Mouse (Mus musculus): Measurements from ENCODE around the gene Afm. TPM values are rescaled to one million over a fixed set of nuclear protein-coding genes. Genes with fewer than 3 reads are reported as not detected.

Afm gene
- polyA plus RNA-seq, 1 experiment from 2014 or later = 34.6 TPM

DNA sequence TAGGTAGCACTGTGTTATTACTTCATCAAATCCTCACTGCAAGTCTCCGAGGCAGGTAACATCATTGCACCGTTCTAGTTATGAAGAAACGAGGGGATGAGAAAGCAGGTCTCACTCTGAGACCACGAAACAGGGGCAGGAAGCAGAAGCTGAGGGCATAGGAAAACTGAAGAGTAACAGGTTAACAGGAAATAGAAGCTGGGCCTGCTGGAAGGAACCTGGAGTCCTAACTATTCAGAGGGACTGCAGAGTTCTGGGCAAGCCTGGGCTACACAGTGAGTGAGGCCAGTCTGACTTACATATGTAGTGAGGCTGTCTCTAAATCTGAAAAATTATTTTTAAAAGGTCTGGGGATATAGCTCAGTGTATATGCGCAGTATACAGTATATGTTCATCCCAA, 69.4 kb downstream of the Afm start:
- Histone ChIP-seq H3K36me3 (ENCODE audit: control insufficient read depth, insufficient read depth) (no peaks in the 10 kb centered on the region), H3K9ac (ENCODE audit: low read depth, low read length) (no peak overlapping the region), H3K4me1 (ENCODE audit: control insufficient read depth, low read depth, low read length) (no peaks in the 10 kb centered on the region), H3K4me3 (ENCODE audit: low read depth, low read length) (no peak overlapping the region), H3K27me3 (ENCODE audit: control insufficient read depth, insufficient read depth, low read depth, low read length) (no peaks in the 10 kb centered on the region), H3K9me3 (replicated peaks; ENCODE audit: control insufficient read depth, low read length) (no peaks in the 10 kb centered on the region), H3K27ac (ENCODE audit: low read length) (no peak overlapping the region), H3K4me2 (ENCODE audit: low read depth, low read length) (no peak overlapping the region)
- no peak for ATAC-seq (ENCODE audit: low read depth)
- 59% methylated on average over 5 of the region's 5 CpGs for WGBS (ENCODE audit: insufficient replicate concordance)

DNA sequence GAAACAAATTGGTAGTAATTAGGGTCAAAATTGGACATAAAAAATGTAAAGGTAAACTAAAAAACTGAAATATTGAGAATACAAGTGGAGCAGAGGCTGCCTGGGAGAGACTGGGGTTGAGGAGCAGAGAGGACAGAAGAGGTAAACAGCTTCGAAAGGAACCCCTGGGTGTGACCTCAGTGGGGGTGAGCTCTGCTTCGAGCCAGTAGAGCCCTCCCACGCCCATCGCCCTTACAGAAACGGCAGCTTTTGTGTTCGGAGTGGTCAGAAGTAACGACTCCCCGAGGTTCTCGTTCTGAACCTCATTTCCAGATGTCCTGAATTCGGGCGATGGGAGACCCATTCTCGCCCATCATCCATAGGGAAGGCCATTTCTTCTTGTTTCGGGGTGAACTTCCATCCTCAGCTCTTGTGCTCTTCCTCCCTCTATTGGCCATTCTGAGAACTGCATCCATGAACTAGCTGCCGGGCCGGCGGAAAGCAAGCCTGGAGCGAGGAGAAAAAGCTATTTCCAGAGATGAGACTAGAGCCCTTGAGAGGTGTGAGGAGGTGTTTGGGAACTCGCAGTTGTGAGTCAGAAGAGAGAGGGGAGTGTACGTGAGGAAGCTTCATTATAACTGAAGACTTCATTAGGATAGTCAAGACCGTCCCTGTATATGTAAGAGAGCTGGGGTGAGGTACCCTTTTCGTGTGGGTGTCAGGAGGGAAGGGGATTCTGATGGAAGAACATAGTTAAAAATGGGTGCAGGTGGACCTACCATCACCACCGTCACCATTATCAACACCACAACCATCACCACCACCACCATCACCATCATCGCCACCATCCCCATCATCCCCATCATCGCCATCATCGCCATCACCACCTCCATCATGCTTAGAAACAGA, 70.2 kb downstream of the Afm start:
- H3K9me3 ChIP-seq (replicated peaks; ENCODE audit: control insufficient read depth, low read length) = no peaks in the 10 kb centered on the region
- peak overlapping the region; percentile 43 for H3K4me3 ChIP-seq (ENCODE audit: low read depth, low read length)
- ATAC-seq (ENCODE audit: low read depth) = no peak; the same call in 1 of the 2 replicates
- H3K4me2 ChIP-seq (ENCODE audit: low read depth, low read length) = peak overlapping the region; percentile 61
- no peaks in the 10 kb centered on the region for H3K4me1 ChIP-seq (ENCODE audit: control insufficient read depth, low read depth, low read length)
- H3K27ac ChIP-seq (ENCODE audit: low read length) = no peak overlapping the region
- no peaks in the 10 kb centered on the region for H3K36me3 ChIP-seq (ENCODE audit: control insufficient read depth, insufficient read depth)
- H3K27me3 ChIP-seq (ENCODE audit: control insufficient read depth, insufficient read depth, low read depth, low read length) = no peaks in the 10 kb centered on the region
- 0 out of 2 replicates have a peak overlapping the region, but pooled peaks have one; percentile 28 for H3K9ac ChIP-seq (ENCODE audit: low read depth, low read length)
- WGBS (ENCODE audit: insufficient replicate concordance) = 24% methylated on average over 25 of the region's 25 CpGs

DNA sequence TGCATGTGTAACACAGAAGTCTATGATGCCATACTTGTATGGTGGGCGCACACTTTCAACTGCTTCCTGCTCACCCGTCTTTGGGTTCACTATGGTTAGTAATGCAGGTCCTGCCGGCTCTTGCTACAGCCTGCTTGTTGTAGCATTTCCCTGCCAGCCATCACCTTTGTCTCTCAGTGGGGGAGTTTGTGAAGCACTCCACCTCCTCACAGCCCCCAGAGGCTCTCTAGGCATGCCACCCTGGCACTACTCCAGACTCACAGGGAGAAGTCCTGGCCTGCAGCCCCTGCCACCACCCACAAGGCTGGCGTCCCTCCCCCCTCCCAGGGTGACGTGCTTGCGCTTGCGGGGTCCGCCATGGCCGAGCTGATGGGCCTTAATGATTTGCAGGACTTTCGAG, 71.9 kb downstream of the Afm start:
- 77% methylated on average over 10 of the region's 10 CpGs for WGBS (ENCODE audit: insufficient replicate concordance)
- no peaks in the 10 kb centered on the region for H3K36me3 ChIP-seq (ENCODE audit: control insufficient read depth, insufficient read depth)
- H3K4me2 ChIP-seq (ENCODE audit: low read depth, low read length) = no peak overlapping the region
- no peak overlapping the region for H3K4me3 ChIP-seq (ENCODE audit: low read depth, low read length)
- no peak for ATAC-seq (ENCODE audit: low read depth)
- H3K9ac ChIP-seq (ENCODE audit: low read depth, low read length) = no peak overlapping the region
- no peak overlapping the region for H3K27ac ChIP-seq (ENCODE audit: low read length)
- no peaks in the 10 kb centered on the region for H3K4me1 ChIP-seq (ENCODE audit: control insufficient read depth, low read depth, low read length)
- H3K27me3 ChIP-seq (ENCODE audit: control insufficient read depth, insufficient read depth, low read depth, low read length) = no peaks in the 10 kb centered on the region
- H3K9me3 ChIP-seq (replicated peaks; ENCODE audit: control insufficient read depth, low read length) = no peaks in the 10 kb centered on the region

DNA sequence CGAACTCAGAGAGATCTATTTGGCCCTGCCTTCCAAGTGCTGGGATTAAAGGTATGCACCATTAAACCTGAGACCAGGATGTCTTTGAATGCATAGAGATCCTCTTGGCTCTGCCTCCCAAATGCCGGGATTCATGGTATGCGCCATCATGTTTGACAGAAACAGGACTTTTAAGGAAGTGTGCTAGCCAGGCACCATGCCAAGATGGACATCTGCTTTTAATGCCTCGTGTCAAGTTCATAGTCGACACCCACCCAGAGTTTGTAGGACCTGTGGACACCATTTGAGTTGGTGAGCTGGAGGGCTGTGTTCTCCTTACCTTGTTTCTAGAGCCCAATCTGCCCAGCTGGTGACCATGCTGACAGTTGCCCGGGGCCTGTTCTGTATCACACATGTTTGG, 73.2 kb downstream of the Afm start:
- no peaks in the 10 kb centered on the region for H3K4me1 ChIP-seq (ENCODE audit: control insufficient read depth, low read depth, low read length)
- no peak overlapping the region for H3K27ac ChIP-seq (ENCODE audit: low read length)
- 72% methylated on average over 6 of the region's 6 CpGs for WGBS (ENCODE audit: insufficient replicate concordance)
- no peak overlapping the region for H3K4me2 ChIP-seq (ENCODE audit: low read depth, low read length)
- H3K27me3 ChIP-seq (ENCODE audit: control insufficient read depth, insufficient read depth, low read depth, low read length) = no peaks in the 10 kb centered on the region
- ATAC-seq (ENCODE audit: low read depth) = no peak
- no peaks in the 10 kb centered on the region for H3K36me3 ChIP-seq (ENCODE audit: control insufficient read depth, insufficient read depth)
- no peaks in the 10 kb centered on the region for H3K9me3 ChIP-seq (replicated peaks; ENCODE audit: control insufficient read depth, low read length)
- H3K4me3 ChIP-seq (ENCODE audit: low read depth, low read length) = no peak overlapping the region
- no peak overlapping the region for H3K9ac ChIP-seq (ENCODE audit: low read depth, low read length)

DNA sequence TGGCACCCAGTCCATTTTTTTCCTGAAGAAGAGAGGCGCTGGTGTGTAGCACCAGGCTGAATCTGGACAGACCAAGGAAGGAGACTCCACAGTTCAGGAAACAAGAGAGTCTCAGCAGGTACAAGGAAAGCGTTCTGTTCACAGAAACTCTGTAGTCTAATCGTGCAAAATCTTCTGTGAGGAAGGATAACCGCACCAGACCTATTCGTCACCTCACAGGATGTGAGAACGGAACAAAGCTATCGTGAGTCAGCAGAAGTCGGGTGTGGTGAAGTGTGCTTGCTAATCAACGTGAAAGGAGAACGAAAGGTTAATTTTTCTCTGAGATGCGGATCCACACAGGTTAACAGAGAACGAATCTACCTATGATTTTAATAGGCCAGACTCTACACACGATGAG, 76.2 kb downstream of the Afm start:
- H3K9me3 ChIP-seq (replicated peaks; ENCODE audit: control insufficient read depth, low read length) = no peaks in the 10 kb centered on the region
- 22% methylated on average over 13 of the region's 13 CpGs for WGBS (ENCODE audit: insufficient replicate concordance)
- no peak overlapping the region for H3K4me2 ChIP-seq (ENCODE audit: low read depth, low read length)
- no peaks in the 10 kb centered on the region for H3K36me3 ChIP-seq (ENCODE audit: control insufficient read depth, insufficient read depth)
- no peak overlapping the region for H3K9ac ChIP-seq (ENCODE audit: low read depth, low read length)
- no peak overlapping the region for H3K27ac ChIP-seq (ENCODE audit: low read length)
- no peaks in the 10 kb centered on the region for H3K27me3 ChIP-seq (ENCODE audit: control insufficient read depth, insufficient read depth, low read depth, low read length)
- H3K4me3 ChIP-seq (ENCODE audit: low read depth, low read length) = no peak overlapping the region
- ATAC-seq (ENCODE audit: low read depth) = no peak
- H3K4me1 ChIP-seq (ENCODE audit: control insufficient read depth, low read depth, low read length) = no peaks in the 10 kb centered on the region

DNA sequence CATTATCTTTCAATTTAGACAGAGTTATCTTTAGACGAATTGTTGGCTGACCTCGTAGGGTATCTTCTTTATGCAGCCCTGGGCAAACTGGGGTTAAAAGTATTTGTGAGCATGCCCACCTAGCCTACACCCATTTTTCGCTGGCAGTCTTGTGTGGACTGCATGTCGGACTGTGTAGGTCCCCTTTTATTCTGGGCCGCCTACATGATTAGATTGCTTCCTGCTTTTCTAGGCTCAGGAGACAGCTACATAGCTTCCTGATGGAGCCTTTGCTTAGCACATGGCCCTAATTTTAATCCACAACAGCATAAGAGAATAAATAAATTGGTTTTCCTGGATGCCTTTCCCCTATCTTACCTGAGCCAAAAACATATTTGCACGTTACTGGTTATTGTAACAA, 77.4 kb downstream of the Afm start:
- Histone ChIP-seq H3K4me3 (ENCODE audit: low read depth, low read length) (no peak overlapping the region), H3K4me2 (ENCODE audit: low read depth, low read length) (no peak overlapping the region), H3K9me3 (replicated peaks; ENCODE audit: control insufficient read depth, low read length) (no peaks in the 10 kb centered on the region), H3K9ac (ENCODE audit: low read depth, low read length) (no peak overlapping the region), H3K27me3 (ENCODE audit: control insufficient read depth, insufficient read depth, low read depth, low read length) (no peaks in the 10 kb centered on the region), H3K4me1 (ENCODE audit: control insufficient read depth, low read depth, low read length) (no peaks in the 10 kb centered on the region), H3K27ac (ENCODE audit: low read length) (no peak overlapping the region), H3K36me3 (ENCODE audit: control insufficient read depth, insufficient read depth) (no peaks in the 10 kb centered on the region)
- WGBS (ENCODE audit: insufficient replicate concordance) = 46% methylated on average over 6 of the region's 6 CpGs
- no peak for ATAC-seq (ENCODE audit: low read depth)

DNA sequence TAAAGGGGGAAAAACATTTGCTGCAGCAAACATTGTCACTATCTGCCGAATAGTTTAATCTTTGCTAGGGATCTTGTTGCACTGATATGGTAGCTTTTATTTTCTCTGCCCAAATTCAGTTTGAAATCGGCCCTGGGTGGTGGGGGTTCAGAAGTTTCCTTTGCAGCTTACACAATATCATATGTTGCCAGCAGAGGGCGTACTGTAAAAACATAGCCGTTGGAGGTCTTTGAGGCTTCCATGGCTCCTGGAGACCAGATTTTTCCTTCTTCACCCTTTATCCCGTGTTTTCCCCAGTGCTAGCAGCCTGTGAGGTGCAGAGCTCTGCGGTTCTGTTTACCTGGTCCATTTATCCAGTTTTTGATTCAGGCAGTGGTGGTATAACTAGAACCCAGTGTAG, 82.7 kb downstream of the Afm start:
- Histone ChIP-seq H3K27me3 (ENCODE audit: control insufficient read depth, insufficient read depth, low read depth, low read length) (no peaks in the 10 kb centered on the region), H3K27ac (ENCODE audit: low read length) (no peak overlapping the region), H3K9me3 (replicated peaks; ENCODE audit: control insufficient read depth, low read length) (no peaks in the 10 kb centered on the region), H3K36me3 (ENCODE audit: control insufficient read depth, insufficient read depth) (no peaks in the 10 kb centered on the region), H3K9ac (ENCODE audit: low read depth, low read length) (no peak overlapping the region), H3K4me1 (ENCODE audit: control insufficient read depth, low read depth, low read length) (no peaks in the 10 kb centered on the region), H3K4me2 (ENCODE audit: low read depth, low read length) (no peak overlapping the region), H3K4me3 (ENCODE audit: low read depth, low read length) (no peak overlapping the region)
- no peak for ATAC-seq (ENCODE audit: low read depth)
- WGBS (ENCODE audit: insufficient replicate concordance) = 9% methylated on average over 6 of the region's 6 CpGs

Other genes with a start within 250 kb of the Afm start
- gene Ankrd17, start 152.4 kb upstream of the Afm start, polyA plus RNA-seq (2015; fragmentation: Nextera tagmentation; extraction: Ambion mirVana) = 7.8 and 8.2 TPM in 2 replicates
- gene Gm9958, start 151.7 kb upstream of the Afm start, polyA plus RNA-seq (2015; fragmentation: Nextera tagmentation; extraction: Ambion mirVana) = 1.5 and 1.8 TPM in 2 replicates
- gene Alb, start 58.0 kb upstream of the Afm start, polyA plus RNA-seq (2015; fragmentation: Nextera tagmentation; extraction: Ambion mirVana) = 7,404 and 8,768 TPM in 2 replicates
- gene Afp, start 28.2 kb upstream of the Afm start, polyA plus RNA-seq (2015; fragmentation: Nextera tagmentation; extraction: Ambion mirVana) = 15,779 and 15,904 TPM in 2 replicates
- gene 5830473C10Rik, start 42.2 kb downstream of the Afm start, polyA plus RNA-seq (2015; fragmentation: Nextera tagmentation; extraction: Ambion mirVana) = 1.5 and 1.8 TPM in 2 replicates
- gene Rassf6, start 121.7 kb downstream of the Afm start, polyA plus RNA-seq (2015; fragmentation: Nextera tagmentation; extraction: Ambion mirVana) = 5.8 and 6.7 TPM in 2 replicates
- 0.51 and 0.60 TPM in 2 replicates for gene Cxcl5, start 240.4 kb downstream of the Afm start, polyA plus RNA-seq (2015; fragmentation: Nextera tagmentation; extraction: Ambion mirVana)
- gene Ppbp, start 249.6 kb downstream of the Afm start, polyA plus RNA-seq (2015; fragmentation: Nextera tagmentation; extraction: Ambion mirVana) = 133 and 149 TPM in 2 replicates